Mouse (Mus musculus): ENCODE measurements at regions not wholly inside any gene's neighbourhood (a gene's known extent, or its start where the extent isn't known, plus 50 kb on each side); places are given as distances from the start of the nearest gene placed in this dataset.

DNA sequence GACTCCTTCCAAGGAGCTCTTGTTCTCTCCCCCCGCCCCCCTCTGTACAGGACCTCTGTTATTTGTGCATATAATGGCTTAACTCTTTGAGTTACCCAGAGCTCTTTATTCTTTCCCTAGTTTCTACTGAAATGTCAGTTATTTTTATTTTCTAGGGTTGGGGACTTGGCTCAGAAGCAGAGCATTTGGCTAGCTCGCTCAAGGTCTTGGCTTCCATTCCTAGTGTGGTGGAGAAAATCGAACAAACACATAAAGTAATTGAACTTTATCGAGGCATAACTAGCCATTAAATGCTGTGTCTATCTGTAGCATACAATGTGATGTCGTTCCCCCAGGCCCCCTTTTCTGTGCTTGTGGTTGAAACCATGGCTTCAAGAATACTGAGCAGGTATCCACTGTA, 716.5 kb upstream of the Car8 start:
- no peak for DNase-seq (ENCODE audit: low spot score)

GRCm38 (mm10) chr4:8954356-8954914, 715.6 kb upstream of the Car8 start:
- peak; percentile 24 for DNase-seq (ENCODE audit: low spot score)

GRCm38 (mm10) chr4:8953181-8953580, 714.3 kb upstream of the Car8 start:
- DNase-seq (ENCODE audit: low spot score): no peak

DNA sequence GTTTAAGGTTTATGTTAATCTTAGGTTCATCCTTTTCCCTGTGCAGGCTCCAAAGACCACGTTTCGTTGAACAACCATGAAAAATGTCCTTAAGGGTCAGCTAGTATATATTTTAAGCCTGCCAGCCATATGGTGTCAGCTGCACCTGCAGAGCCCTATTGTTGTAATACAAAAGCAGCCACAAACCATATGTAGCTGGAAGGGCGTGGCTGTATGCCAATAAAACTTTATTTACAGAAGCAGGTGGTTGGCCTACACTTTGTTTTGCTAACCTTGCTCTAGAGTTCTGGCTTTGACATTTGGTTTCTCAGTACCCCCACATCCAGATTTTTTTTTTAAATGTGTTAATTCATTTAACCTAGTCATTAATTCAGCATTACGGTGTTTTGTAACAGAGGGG, 711.1 kb upstream of the Car8 start:
- DNase-seq (ENCODE audit: low spot score): no peak

- DNase-seq (ENCODE audit: low spot score): no peak
These were observed 710.7 kb upstream of the Car8 start for GRCm38 (mm10) chr4:8949537-8949936.

- no peak for DNase-seq (ENCODE audit: low spot score)
These were observed 706.3 kb upstream of the Car8 start for GRCm38 (mm10) chr4:8945116-8945515.

- DNase-seq (ENCODE audit: low spot score): no peak
These were observed 704.2 kb upstream of the Car8 start for GRCm38 (mm10) chr4:8943080-8943479.

DNA sequence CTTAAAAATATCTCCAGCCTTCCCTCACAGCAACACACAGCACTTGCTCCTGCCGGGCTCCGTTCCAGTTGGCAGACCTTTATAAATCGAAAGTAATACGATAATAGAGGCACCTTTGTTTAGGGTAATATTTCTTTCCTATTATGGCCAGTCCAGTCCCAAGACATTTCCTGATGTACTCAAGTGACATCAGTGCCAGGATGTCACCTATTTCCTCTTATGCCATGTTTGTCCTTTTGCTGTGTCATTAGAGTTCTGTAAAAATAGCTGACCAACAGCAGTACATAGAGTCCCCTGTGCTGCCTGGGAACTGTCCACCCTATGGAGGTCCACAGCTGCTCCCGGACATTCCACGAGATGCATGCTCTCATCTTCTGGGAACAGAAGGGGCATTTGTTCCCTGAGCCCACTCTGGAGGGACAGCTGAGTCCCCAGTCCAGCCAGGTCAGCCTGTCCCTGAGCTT, 700.1 kb upstream of the Car8 start:
- DNase-seq (ENCODE audit: low spot score): no peak

DNA sequence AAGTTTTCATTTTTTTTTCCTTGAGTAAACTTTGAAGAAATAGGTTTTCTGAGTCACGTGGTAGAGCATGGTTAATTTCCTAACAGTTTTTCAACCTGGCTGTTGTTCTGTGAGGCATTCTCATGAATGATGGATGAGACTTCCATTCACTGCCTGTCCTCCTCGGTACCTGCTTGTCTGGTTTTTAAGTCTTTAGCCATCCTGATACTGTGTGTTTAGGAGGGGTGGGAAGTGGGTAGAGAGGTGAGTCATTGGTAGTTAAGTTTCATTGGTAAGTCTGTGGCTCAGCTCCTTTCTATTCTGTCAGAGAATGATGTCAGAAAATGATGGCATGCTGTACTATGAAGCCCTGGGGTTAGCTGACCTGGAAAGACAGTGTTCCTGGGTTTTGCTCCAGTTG, 697.1 kb upstream of the Car8 start:
- DNase-seq (ENCODE audit: low spot score): no peak

DNA sequence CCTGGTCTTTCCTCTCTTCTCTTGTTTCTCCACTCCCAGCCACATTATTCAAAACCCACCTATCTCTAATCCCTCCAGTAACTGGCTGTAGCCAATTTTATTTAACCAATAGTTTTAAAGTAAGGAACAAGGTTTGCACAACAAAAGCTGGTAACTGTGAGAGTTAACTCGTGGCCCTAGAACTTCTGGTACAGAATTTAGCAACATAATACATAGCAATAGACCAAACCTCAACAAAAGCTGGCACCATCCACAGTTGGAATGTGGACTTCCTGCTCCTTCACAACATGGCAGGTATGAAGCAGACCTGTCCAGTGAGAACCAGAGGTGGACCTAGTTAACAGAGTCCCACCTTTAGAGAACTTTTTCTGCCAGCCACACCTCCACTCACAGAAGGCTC, 695.7 kb upstream of the Car8 start:
- DNase-seq (ENCODE audit: low spot score): no peak

DNA sequence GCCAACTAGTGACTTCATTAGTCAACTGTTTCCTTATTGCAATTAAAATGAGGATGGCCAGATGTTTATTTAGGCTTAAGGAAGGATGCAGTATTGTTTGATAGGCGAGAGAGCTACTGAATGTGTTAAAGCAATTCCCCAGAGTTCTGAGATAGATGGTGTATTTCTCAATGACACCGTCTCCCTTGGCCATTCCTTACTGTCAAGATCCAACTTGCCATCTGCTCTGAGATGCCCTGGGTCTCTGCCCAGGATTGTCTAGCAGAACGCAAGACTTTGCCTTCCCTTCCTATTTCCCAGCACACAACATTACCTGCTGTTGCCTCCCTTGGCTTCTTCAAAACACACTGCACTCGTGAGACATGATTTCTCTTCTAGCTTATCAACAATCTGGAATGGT, 690.5 kb upstream of the Car8 start:
- no peak for DNase-seq (ENCODE audit: low spot score)

GRCm38 (mm10) chr4:8928551-8929305, 689.9 kb upstream of the Car8 start:
- DNase-seq (ENCODE audit: low spot score): no peak

- DNase-seq (ENCODE audit: low spot score): no peak
These were observed 688.5 kb upstream of the Car8 start for GRCm38 (mm10) chr4:8927276-8927906.

- DNase-seq (ENCODE audit: low spot score): no peak
These were observed 687.9 kb upstream of the Car8 start for GRCm38 (mm10) chr4:8926642-8927275.

GRCm38 (mm10) chr4:8922695-8923363, 684.0 kb upstream of the Car8 start:
- no peak for DNase-seq (ENCODE audit: low spot score)

- DNase-seq (ENCODE audit: low spot score): no peak
These were observed 682.9 kb upstream of the Car8 start for GRCm38 (mm10) chr4:8921477-8922385.

- no peak for DNase-seq (ENCODE audit: low spot score)
These were observed 681.5 kb upstream of the Car8 start for GRCm38 (mm10) chr4:8920306-8920705.

GRCm38 (mm10) chr4:8919366-8919984, 680.6 kb upstream of the Car8 start:
- no peak for DNase-seq (ENCODE audit: low spot score)
